Mouse (Mus musculus) liver, embryonic 14 days (tissue): Measurements from ENCODE around the gene Ppfia4. TPM values are rescaled to one million over a fixed set of nuclear protein-coding genes. Genes with fewer than 3 reads are reported as not detected.

ENCODE experiments used
- polyA plus RNA-seq: library from polyadenylated mRNA; depleted of rRNA; stranded (reverse); fragments of >200 nt; gene quantifications from 2 replicates; pipeline ENCODE4 v1.2.3, GENCODE M21; 2012; rRNA removed

Gene Ppfia4
- polyA plus RNA-seq, result 1.1 and 1.3 TPM in 2 replicates

GRCm38 (mm10) chr1:134332770-134333271 is at the start of gene Ppfia4:
Ppfia4 (minus strand) TSS chr1:134332928.

GRCm38 (mm10) chr1:134361857-134362212 is 29.1 kb upstream of the Ppfia4 start, which contains the start of gene Tmem183a:
Tmem183a (minus strand) TSS chr1:134361979.

GRCm38 (mm10) chr1:134289598-134290099 is 43.1 kb downstream of the Ppfia4 start, which contains the start of gene Myog:
Myog (plus strand) TSS chr1:134289989.

Other genes starting within 250 kb of the Ppfia4 start
- gene Chit1, start 221.7 kb downstream of the Ppfia4 start, polyA plus RNA-seq, result 0.07 and 0.12 TPM in 2 replicates
- 1.2 and 1.6 TPM in 2 replicates for gene Chil1, start 150.8 kb downstream of the Ppfia4 start, polyA plus RNA-seq
- 0.07 and 2.0 TPM in 2 replicates for gene Mybph, start 139.5 kb downstream of the Ppfia4 start, polyA plus RNA-seq
- 0.08 and 0.12 TPM in 2 replicates for gene Adora1, start 97.5 kb downstream of the Ppfia4 start, polyA plus RNA-seq
- 0.13 and 3.1 TPM in 2 replicates for gene Myog, start 42.9 kb downstream of the Ppfia4 start, polyA plus RNA-seq
- 33.1 and 35.2 TPM in 2 replicates for gene Tmem183a, start 29.1 kb upstream of the Ppfia4 start, polyA plus RNA-seq
- gene 4933406M09Rik, start 53.0 kb upstream of the Ppfia4 start, polyA plus RNA-seq, result not detected in 2 replicates
- 13.1 and 15.8 TPM in 2 replicates for gene Cyb5r1, start 72.6 kb upstream of the Ppfia4 start, polyA plus RNA-seq
- 54.1 and 63.2 TPM in 2 replicates for gene Adipor1, start 82.5 kb upstream of the Ppfia4 start, polyA plus RNA-seq
- 18.0 and 21.3 TPM in 2 replicates for gene Klhl12, start 122.6 kb upstream of the Ppfia4 start, polyA plus RNA-seq
- 9.1 and 10.6 TPM in 2 replicates for gene Rabif, start 161.7 kb upstream of the Ppfia4 start, polyA plus RNA-seq
- gene Mgat4e, start 216.8 kb upstream of the Ppfia4 start, polyA plus RNA-seq, result not detected in 2 replicates
- gene Kdm5b, start 227.2 kb upstream of the Ppfia4 start, polyA plus RNA-seq, result 1.8 and 2.0 TPM in 2 replicates